Mouse (Mus musculus): ENCODE data around the gene Pinlyp. TPM values are rescaled to one million over a fixed set of nuclear protein-coding genes. Genes with fewer than 3 reads are reported as not detected.

Gene Pinlyp
- 0.42 TPM in 1 of 2 replicates, not detected in the other for polyA plus RNA-seq (2015; fragmentation: Nextera tagmentation; extraction: Ambion mirVana)

GRCm38 (mm10) chr7:24546068-24546614 lies at the start of gene Pinlyp, which contains the start of gene Xrcc1:
Gene Pinlyp (minus strand): TSS chr7:24546118.
Gene Xrcc1 (plus strand): TSS chr7:24546289.
- Histone ChIP-seq H3K9me3 (no peaks in the 10 kb centered on the region), H3K36me3 (peaks cover 26% of the 10 kb centered on the region), H3K4me1 (peaks cover 21% of the 10 kb centered on the region), H3K27ac (peak within 1 kb of the TSS; percentile 80), H3K27me3 (no peaks in the 10 kb centered on the region), H3K4me2 (peak within 1 kb of the TSS; percentile 74), H3K4me3 (peak within 1 kb of the TSS; percentile 83), H3K9ac (peak within 1 kb of the TSS; percentile 89)
- 27% methylated on average over 13 of the region's 13 CpGs for WGBS
- ATAC-seq (ENCODE audit: insufficient number of reproducible peaks, insufficient read depth, low FRiP score, low TSS enrichment, low read depth), result no peak

GRCm38 (mm10) chr7:24595464-24595863 lies 49.5 kb upstream of the Pinlyp start:
- Histone ChIP-seq H3K27ac (no peak overlapping the region), H3K4me3 (no peak overlapping the region), H3K27me3 (peaks cover 12% of the 10 kb centered on the region), H3K4me2 (no peak overlapping the region; the same call in 1 of the 2 replicates), H3K4me1 (peaks cover 14% of the 10 kb centered on the region), H3K36me3 (0 out of 2 replicates have a peak, but pooled peaks cover 3% of the 10 kb centered on the region), H3K9ac (no peak overlapping the region), H3K9me3 (no peaks in the 10 kb centered on the region)
- 77% methylated on average over 2 of the region's 2 CpGs for WGBS
- no peak for ATAC-seq (ENCODE audit: insufficient number of reproducible peaks, insufficient read depth, low FRiP score, low TSS enrichment, low read depth)

GRCm38 (mm10) chr7:24594309-24594803 lies 48.4 kb upstream of the Pinlyp start:
- peak overlapping the region; percentile 80 for H3K9ac ChIP-seq
- H3K4me3 ChIP-seq, result peak overlapping the region; percentile 76
- H3K4me2 ChIP-seq, result peak overlapping the region; percentile 79
- H3K4me1 ChIP-seq, result peaks cover 14% of the 10 kb centered on the region
- no peaks in the 10 kb centered on the region for H3K36me3 ChIP-seq
- ATAC-seq (ENCODE audit: insufficient number of reproducible peaks, insufficient read depth, low FRiP score, low TSS enrichment, low read depth), result no peak
- 3% methylated on average over 13 of the region's 13 CpGs for WGBS
- H3K27me3 ChIP-seq, result peaks cover 12% of the 10 kb centered on the region
- H3K9me3 ChIP-seq, result no peaks in the 10 kb centered on the region
- H3K27ac ChIP-seq, result no peak overlapping the region

GRCm38 (mm10) chr7:24593621-24594308 lies 47.8 kb upstream of the Pinlyp start:
- H3K36me3 ChIP-seq, result no peaks in the 10 kb centered on the region
- ATAC-seq (ENCODE audit: insufficient number of reproducible peaks, insufficient read depth, low FRiP score, low TSS enrichment, low read depth), result peak; percentile 79
- H3K27me3 ChIP-seq, result peaks cover 12% of the 10 kb centered on the region
- peak overlapping the region; percentile 80 for H3K9ac ChIP-seq
- H3K27ac ChIP-seq, result no peak overlapping the region
- H3K4me1 ChIP-seq, result peaks cover 14% of the 10 kb centered on the region
- peak overlapping the region; percentile 76 for H3K4me3 ChIP-seq
- 2% methylated on average over 39 of the region's 39 CpGs for WGBS
- H3K4me2 ChIP-seq, result peak overlapping the region; percentile 79
- no peaks in the 10 kb centered on the region for H3K9me3 ChIP-seq

- Histone ChIP-seq H3K9me3 (no peaks in the 10 kb centered on the region), H3K4me2 (no peak overlapping the region), H3K4me3 (no peak overlapping the region), H3K27me3 (peaks cover 12% of the 10 kb centered on the region), H3K9ac (no peak overlapping the region), H3K4me1 (peaks cover 15% of the 10 kb centered on the region), H3K27ac (no peak overlapping the region), H3K36me3 (no peaks in the 10 kb centered on the region)
- WGBS, result 81% methylated on average over 6 of the region's 6 CpGs
- no peak for ATAC-seq (ENCODE audit: insufficient number of reproducible peaks, insufficient read depth, low FRiP score, low TSS enrichment, low read depth)
These were observed 46.9 kb upstream of the Pinlyp start for GRCm38 (mm10) chr7:24592781-24593180.

- 61% methylated on average over 4 of the region's 4 CpGs for WGBS
- Histone ChIP-seq H3K4me3 (no peak overlapping the region), H3K36me3 (no peaks in the 10 kb centered on the region), H3K9ac (no peak overlapping the region), H3K4me2 (no peak overlapping the region), H3K4me1 (peaks cover 21% of the 10 kb centered on the region), H3K27ac (no peak overlapping the region), H3K9me3 (no peaks in the 10 kb centered on the region), H3K27me3 (peaks cover 12% of the 10 kb centered on the region)
- no peak for ATAC-seq (ENCODE audit: insufficient number of reproducible peaks, insufficient read depth, low FRiP score, low TSS enrichment, low read depth)
These were observed 46.2 kb upstream of the Pinlyp start for GRCm38 (mm10) chr7:24592163-24592562.

- Histone ChIP-seq H3K4me2 (no peak overlapping the region), H3K27ac (no peak overlapping the region), H3K4me1 (peaks cover 24% of the 10 kb centered on the region), H3K36me3 (no peaks in the 10 kb centered on the region), H3K27me3 (peaks cover 16% of the 10 kb centered on the region), H3K4me3 (no peak overlapping the region), H3K9me3 (no peaks in the 10 kb centered on the region), H3K9ac (no peak overlapping the region)
- WGBS, result 67% methylated on average over 5 of the region's 5 CpGs
- ATAC-seq (ENCODE audit: insufficient number of reproducible peaks, insufficient read depth, low FRiP score, low TSS enrichment, low read depth), result no peak
These were observed 45.8 kb upstream of the Pinlyp start for GRCm38 (mm10) chr7:24591735-24592134.

GRCm38 (mm10) chr7:24588336-24588735 lies 42.4 kb upstream of the Pinlyp start:
- H3K4me1 ChIP-seq, result peaks cover 12% of the 10 kb centered on the region
- H3K27me3 ChIP-seq, result peaks cover 31% of the 10 kb centered on the region
- no peak overlapping the region for H3K27ac ChIP-seq
- 87% methylated on average over 13 of the region's 13 CpGs for WGBS
- H3K9ac ChIP-seq, result no peak overlapping the region
- no peak overlapping the region for H3K4me3 ChIP-seq
- no peaks in the 10 kb centered on the region for H3K36me3 ChIP-seq
- no peak overlapping the region for H3K4me2 ChIP-seq
- ATAC-seq (ENCODE audit: insufficient number of reproducible peaks, insufficient read depth, low FRiP score, low TSS enrichment, low read depth), result no peak
- no peaks in the 10 kb centered on the region for H3K9me3 ChIP-seq

GRCm38 (mm10) chr7:24587330-24588105 lies 41.6 kb upstream of the Pinlyp start, which contains the start of the genes Ethe1 and Zfp575:
Gene Ethe1 (plus strand): TSS chr7:24587543.
Gene Zfp575 (minus strand): TSS chr7:24587641.
- peak within 1 kb of the TSS; percentile 81 for H3K4me2 ChIP-seq
- 0 out of 2 replicates have a peak, but pooled peaks have one; percentile 38 for ATAC-seq (ENCODE audit: insufficient number of reproducible peaks, insufficient read depth, low FRiP score, low TSS enrichment, low read depth)
- no peaks in the 10 kb centered on the region for H3K36me3 ChIP-seq
- H3K4me3 ChIP-seq, result peak within 1 kb of the TSS; percentile 57
- WGBS, result 8% methylated on average over 30 of the region's 30 CpGs
- peaks cover 31% of the 10 kb centered on the region for H3K27me3 ChIP-seq
- H3K9ac ChIP-seq, result peak within 1 kb of the TSS; percentile 83
- H3K27ac ChIP-seq, result peak within 1 kb of the TSS; percentile 44; the same call in 1 of the 2 replicates
- peaks cover 10% of the 10 kb centered on the region for H3K4me1 ChIP-seq
- no peaks in the 10 kb centered on the region for H3K9me3 ChIP-seq

GRCm38 (mm10) chr7:24586828-24587227 lies 40.9 kb upstream of the Pinlyp start:
- no peaks in the 10 kb centered on the region for H3K9me3 ChIP-seq
- peak overlapping the region; percentile 44; the same call in 1 of the 2 replicates for H3K27ac ChIP-seq
- ATAC-seq (ENCODE audit: insufficient number of reproducible peaks, insufficient read depth, low FRiP score, low TSS enrichment, low read depth), result no peak; the same call in 1 of the 2 replicates
- no peaks in the 10 kb centered on the region for H3K36me3 ChIP-seq
- peaks cover 10% of the 10 kb centered on the region for H3K4me1 ChIP-seq
- peak overlapping the region; percentile 81 for H3K4me2 ChIP-seq
- H3K9ac ChIP-seq, result peak overlapping the region; percentile 83
- 5% methylated on average over 8 of the region's 8 CpGs for WGBS
- H3K4me3 ChIP-seq, result peak overlapping the region; percentile 57
- H3K27me3 ChIP-seq, result peaks cover 31% of the 10 kb centered on the region

GRCm38 (mm10) chr7:24585995-24586394 lies 40.1 kb upstream of the Pinlyp start:
- H3K9ac ChIP-seq, result no peak overlapping the region
- H3K36me3 ChIP-seq, result no peaks in the 10 kb centered on the region
- H3K4me3 ChIP-seq, result no peak overlapping the region; the same call in 1 of the 2 replicates
- no peaks in the 10 kb centered on the region for H3K9me3 ChIP-seq
- ATAC-seq (ENCODE audit: insufficient number of reproducible peaks, insufficient read depth, low FRiP score, low TSS enrichment, low read depth), result 0 out of 2 replicates have a peak, but pooled peaks have one; percentile 17
- H3K4me1 ChIP-seq, result peaks cover 10% of the 10 kb centered on the region
- no peak overlapping the region for H3K27ac ChIP-seq
- WGBS, result 39% methylated on average over 16 of the region's 16 CpGs
- peaks cover 31% of the 10 kb centered on the region for H3K27me3 ChIP-seq
- H3K4me2 ChIP-seq, result no peak overlapping the region

Measured in embryonic facial prominence, embryonic 13.5 days (tissue).